Mouse (Mus musculus) liver, embryonic 14.5 days (tissue): ENCODE measurements at regions not wholly inside any gene's neighbourhood (a gene's known extent, or its start where the extent isn't known, plus 50 kb on each side); places are given as distances from the start of the nearest gene placed in this dataset.

Experiments
- ATAC-seq: fragments of 200-750 bp; cut with Nextera tagmentation; 2 replicates; pipeline ENCODE4 v1.8.0; 2017; ENCODE audit warnings: moderate number of reproducible peaks, mild to moderate bottlenecking, moderate library complexity; ENCODE audit not compliant: insufficient read depth
- DNase-seq, 3 experiments: peaks; one replicate each; pipeline ENCODE4 v3.0.0-alpha.2; 2012 to 2013; ENCODE audit warnings: low read depth in 3 of 3, low spot score in 3 of 3
- H3K27ac ChIP-seq: fragments of 300-500 bp; sonication (generic); 2 replicates; pipeline ENCODE4 v1.5.1; 2014; ENCODE audit warnings: moderate library complexity, mild to moderate bottlenecking, control low read depth, inconsistent platforms
- H3K27me3 ChIP-seq: fragments of 300-500 bp; sonication (generic); 2 replicates; pipeline ENCODE4 v1.6.1; 2014; ENCODE audit warnings: mild to moderate bottlenecking, low read length, moderate library complexity; ENCODE audit not compliant: control insufficient read depth, insufficient read depth
- H3K36me3 ChIP-seq: fragments of 300-500 bp; sonication (generic); replicated peaks from 2 replicates; pipeline ENCODE4 v1.6.1; 2014; ENCODE audit warnings: low read depth; ENCODE audit not compliant: control insufficient read depth, insufficient read depth
- H3K4me1 ChIP-seq, 2 experiments: fragments of 200-500 bp in 1 of 2; fragments of 300-500 bp in 1 of 2; sonication (generic) in 1 of 2; replicated peaks; 2 replicates each; pipeline ENCODE4 v1.6.1; 2012 to 2014; ENCODE audit warnings: antibody characterized with exemption in 1 of 2, inconsistent platforms in 1 of 2, low read length in 1 of 2; ENCODE audit not compliant: control insufficient read depth in 2 of 2, insufficient read depth in 2 of 2
- H3K4me2 ChIP-seq: fragments of 300-500 bp; sonication (generic); 2 replicates; pipeline ENCODE4 v1.6.1; 2014; ENCODE audit warnings: low read depth, mild to moderate bottlenecking, control low read depth, moderate library complexity
- H3K4me3 ChIP-seq, 2 experiments: fragments of 200-500 bp in 1 of 2; fragments of 300-500 bp in 1 of 2; sonication (generic) in 1 of 2; 2 replicates each; pipeline ENCODE4 v1.5.1; 2012 to 2014; ENCODE audit warnings: low read depth in 2 of 2, low read length in 2 of 2, mild to moderate bottlenecking in 2 of 2, control low read depth in 1 of 2, inconsistent platforms in 1 of 2, moderate library complexity in 1 of 2; ENCODE audit not compliant: insufficient read depth in 1 of 2
- H3K9ac ChIP-seq: fragments of 300-500 bp; sonication (generic); replicated peaks from 2 replicates; pipeline ENCODE4 v1.6.1; 2014; ENCODE audit warnings: mild to moderate bottlenecking, control low read depth, moderate library complexity
- H3K9me3 ChIP-seq: fragments of 300-500 bp; sonication (generic); 2 replicates; pipeline ENCODE4 v1.6.1; 2016; ENCODE audit warnings: low read length, mixed read lengths; ENCODE audit not compliant: control insufficient read depth
- CTCF ChIP-seq: IDR thresholded peaks from 2 replicates; pipeline ENCODE4 v1.5.1; 2016; ENCODE audit warnings: antibody characterized with exemption, low read depth, control low read depth
- EP300 ChIP-seq: IDR thresholded peaks from 2 replicates; pipeline ENCODE4 v1.6.1; 2016; ENCODE audit warnings: antibody characterized with exemption, low read depth
- WGBS: fragments of 180-500 bp; shearing (Covaris S2); extraction: QIAGEN DNeasy Blood & Tissue Kit; methylation state at CpG from one replicate; pipeline ENCODE4 v1.1.7; 2014; ENCODE audit not compliant: insufficient replicate concordance; 5-methylcytosine and 5-hydroxymethylcytosine counted together

- Histone ChIP-seq H3K9me3 (no peaks in the 10 kb centered on the region), H3K9ac (no peak overlapping the region), H3K27me3 (no peaks in the 10 kb centered on the region), H3K36me3 (no peaks in the 10 kb centered on the region), H3K4me1 (no peaks in the 10 kb centered on the region), H3K4me3 (no peak overlapping the region), H3K27ac (no peak overlapping the region), H3K4me2 (no peak overlapping the region)
- WGBS, result 36% methylated on average over 7 of the region's 7 CpGs
- DNase-seq (no peak), ATAC-seq (no peak)
- TF ChIP-seq EP300 (no peak), CTCF (no peak)
Observed at GRCm38 (mm10) chr3:66592259-66592658, 295.6 kb upstream of the Veph1 start.

DNA sequence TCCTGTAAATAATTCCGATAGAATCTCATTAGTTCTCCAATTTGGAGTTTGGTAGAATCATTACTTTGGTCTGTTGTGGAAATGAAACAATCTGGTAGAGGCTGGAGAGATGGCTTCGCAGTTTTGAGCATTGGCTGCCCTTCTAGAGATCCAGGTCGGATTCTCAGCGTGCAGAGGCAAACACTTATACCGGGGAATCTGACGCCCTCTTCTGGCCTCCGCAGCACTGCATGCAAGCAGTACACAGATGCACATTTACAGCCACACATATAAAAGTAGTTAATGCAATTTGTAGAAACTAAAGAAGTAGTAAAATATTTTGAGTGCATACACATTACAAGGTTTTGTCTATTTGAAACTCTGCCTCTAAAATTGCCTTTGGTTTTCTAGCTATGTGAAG lies 294.1 kb upstream of the Veph1 start:
- ATAC-seq (no peak), DNase-seq (no peak)
- H3K4me2 ChIP-seq, result no peak overlapping the region
- H3K4me1 ChIP-seq, result no peaks in the 10 kb centered on the region
- H3K27me3 ChIP-seq, result no peaks in the 10 kb centered on the region
- no peak overlapping the region for H3K9ac ChIP-seq
- no peak overlapping the region for H3K27ac ChIP-seq
- H3K36me3 ChIP-seq, result no peaks in the 10 kb centered on the region
- no peaks in the 10 kb centered on the region for H3K9me3 ChIP-seq
- no peak overlapping the region for H3K4me3 ChIP-seq
- 53% methylated on average over 7 of the region's 7 CpGs for WGBS
- TF ChIP-seq EP300 (no peak), CTCF (peak; percentile 38)

- H3K4me2 ChIP-seq, result no peak overlapping the region
- H3K27me3 ChIP-seq, result no peaks in the 10 kb centered on the region
- WGBS, result 59% methylated on average over 4 of the region's 4 CpGs
- H3K9me3 ChIP-seq, result no peaks in the 10 kb centered on the region
- ATAC-seq (no peak), DNase-seq (no peak)
- H3K36me3 ChIP-seq, result no peaks in the 10 kb centered on the region
- no peaks in the 10 kb centered on the region for H3K4me1 ChIP-seq
- no peak overlapping the region for H3K9ac ChIP-seq
- TF ChIP-seq EP300 (no peak), CTCF (no peak)
- H3K27ac ChIP-seq, result no peak overlapping the region
- no peak overlapping the region for H3K4me3 ChIP-seq
Observed at GRCm38 (mm10) chr3:66589483-66589882, 292.8 kb upstream of the Veph1 start.

- Histone ChIP-seq H3K36me3 (no peaks in the 10 kb centered on the region), H3K27ac (no peak overlapping the region), H3K9ac (no peak overlapping the region), H3K4me2 (no peak overlapping the region), H3K9me3 (no peaks in the 10 kb centered on the region), H3K4me1 (no peaks in the 10 kb centered on the region), H3K4me3 (no peak overlapping the region), H3K27me3 (no peaks in the 10 kb centered on the region)
- ATAC-seq (no peak), DNase-seq (no peak)
- TF ChIP-seq CTCF (no peak), EP300 (no peak)
- WGBS, result 75% methylated on average over 9 of the region's 9 CpGs
Observed at GRCm38 (mm10) chr3:66584831-66585230, 288.2 kb upstream of the Veph1 start.

- no peaks in the 10 kb centered on the region for H3K9me3 ChIP-seq
- ATAC-seq, result no peak
- 77% methylated on average over 5 of the region's 5 CpGs for WGBS
- no peaks in the 10 kb centered on the region for H3K4me1 ChIP-seq
- H3K9ac ChIP-seq, result no peak overlapping the region
- no peak for TF ChIP-seq CTCF
- TF ChIP-seq EP300, result no peak
- no peak overlapping the region for H3K4me3 ChIP-seq
- DNase-seq, result no peak
- H3K4me2 ChIP-seq, result no peak overlapping the region
- no peaks in the 10 kb centered on the region for H3K27me3 ChIP-seq
- H3K27ac ChIP-seq, result no peak overlapping the region
- no peaks in the 10 kb centered on the region for H3K36me3 ChIP-seq
Observed at GRCm38 (mm10) chr3:66584101-66584500, 287.5 kb upstream of the Veph1 start.

DNA sequence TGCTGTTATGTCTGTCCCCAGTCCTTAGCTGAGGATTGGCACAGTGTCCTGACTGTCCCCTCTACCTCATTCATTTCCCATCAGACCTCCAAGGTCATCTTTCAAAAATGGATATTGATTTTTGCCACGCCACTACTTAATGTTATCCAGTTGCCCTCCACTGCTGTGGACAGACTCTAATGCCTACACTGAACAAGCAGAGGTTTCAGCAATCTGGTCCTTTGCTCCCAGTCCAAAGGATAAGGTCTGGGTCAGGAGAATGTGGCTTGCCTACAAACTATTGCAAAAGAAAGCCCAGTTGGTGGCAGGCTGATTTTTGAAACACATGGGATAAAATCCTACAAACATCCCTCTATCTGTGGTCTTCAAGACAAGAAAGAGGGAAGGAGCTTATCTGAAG lies 280.0 kb upstream of the Veph1 start:
- Histone ChIP-seq H3K9me3 (no peaks in the 10 kb centered on the region), H3K36me3 (no peaks in the 10 kb centered on the region), H3K9ac (no peak overlapping the region), H3K4me2 (no peak overlapping the region), H3K4me3 (no peak overlapping the region), H3K27ac (no peak overlapping the region), H3K27me3 (no peaks in the 10 kb centered on the region), H3K4me1 (0 out of 4 replicates have a peak, but pooled peaks cover 0 to 2% of the 10 kb centered on the region in 2 experiments)
- TF ChIP-seq CTCF (no peak), EP300 (no peak)
- 34% methylated on average over 1 of the region's 1 CpGs for WGBS
- DNase-seq, result peak in 2 of 3 experiments; percentile 6 to 23
- ATAC-seq, result peak; percentile 52
